Mouse (Mus musculus): Measurements from ENCODE around the gene Snx8.
"Not testable (repeated sequence)": the region's sequence is repeated elsewhere in the genome, so short reads cannot be mapped to it uniquely, and the experiment has no call there.

Snx8 gene

GRCm38 (mm10) chr5:140384462-140384861 lies 4.6 kb downstream of the Snx8 start:
- no peak for DNase-seq (ENCODE audit: low read depth, low spot score)

GRCm38 (mm10) chr5:140383559-140383958 lies 5.5 kb downstream of the Snx8 start:
- DNase-seq (ENCODE audit: low read depth, low spot score): no peak

DNA sequence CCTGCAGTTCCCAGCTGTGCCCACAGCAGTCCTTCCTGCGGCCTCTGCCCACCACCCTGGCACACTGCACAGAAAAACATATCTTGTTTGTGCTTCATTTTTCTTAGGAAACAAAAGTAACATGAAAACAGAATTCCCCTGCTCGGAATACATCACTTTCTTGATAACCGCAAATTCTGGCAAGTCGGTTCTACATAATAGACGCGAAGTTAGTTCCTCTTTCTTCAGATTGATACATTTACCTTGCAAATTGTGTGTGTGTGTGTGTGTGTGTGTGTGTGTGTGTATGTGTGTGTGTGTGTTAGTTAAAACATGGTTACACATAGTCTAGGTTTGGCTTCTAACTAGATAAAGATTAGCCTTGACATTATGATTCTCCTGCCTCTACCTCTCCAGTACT lies 6.4 kb downstream of the Snx8 start:
- no peak for DNase-seq (ENCODE audit: low read depth, low spot score)

GRCm38 (mm10) chr5:140381156-140381555 lies 7.9 kb downstream of the Snx8 start:
- no peak for DNase-seq (ENCODE audit: low read depth, low spot score)

GRCm38 (mm10) chr5:140379299-140379698 lies 9.8 kb downstream of the Snx8 start:
- no peak for DNase-seq (ENCODE audit: low read depth, low spot score)

DNA sequence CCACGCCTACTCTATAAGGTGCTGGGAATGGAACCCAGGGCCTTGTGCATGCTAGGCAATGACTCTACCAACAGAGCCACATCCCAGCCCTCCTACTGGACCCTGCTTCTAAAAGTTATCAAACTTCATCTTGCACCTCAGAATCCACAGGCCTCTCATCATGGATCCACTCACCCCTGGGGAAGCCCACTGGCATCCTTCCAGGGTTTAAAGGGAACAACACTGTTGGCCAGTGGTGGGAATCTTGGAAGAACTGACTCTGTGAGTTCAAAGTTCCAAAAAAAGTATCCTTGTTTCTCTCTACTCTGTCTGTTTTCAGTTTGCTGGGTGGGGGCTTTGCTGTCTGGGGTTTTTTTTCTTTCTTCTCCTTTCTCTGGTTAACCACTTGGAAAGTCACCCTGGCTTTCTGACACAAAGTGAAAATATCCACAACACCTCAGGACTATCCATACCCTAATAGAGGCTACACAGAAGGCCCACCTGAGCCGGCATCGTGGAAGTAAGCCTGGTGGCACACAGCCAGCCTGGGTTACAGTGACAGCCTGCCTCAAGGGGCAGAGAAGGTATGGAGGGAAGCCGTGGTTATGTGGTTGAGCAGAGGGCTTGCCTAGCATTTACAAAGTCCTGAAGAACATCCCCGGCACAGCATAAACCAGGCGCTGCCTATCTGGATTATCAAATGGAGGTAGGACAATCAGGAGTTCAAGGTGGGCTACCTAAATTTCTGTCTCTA lies 10.8 kb downstream of the Snx8 start:
- no peak for DNase-seq (ENCODE audit: low read depth, low spot score)

- DNase-seq (ENCODE audit: low read depth, low spot score): no peak
Measured at GRCm38 (mm10) chr5:140375249-140375829, 13.7 kb downstream of the Snx8 start.

DNA sequence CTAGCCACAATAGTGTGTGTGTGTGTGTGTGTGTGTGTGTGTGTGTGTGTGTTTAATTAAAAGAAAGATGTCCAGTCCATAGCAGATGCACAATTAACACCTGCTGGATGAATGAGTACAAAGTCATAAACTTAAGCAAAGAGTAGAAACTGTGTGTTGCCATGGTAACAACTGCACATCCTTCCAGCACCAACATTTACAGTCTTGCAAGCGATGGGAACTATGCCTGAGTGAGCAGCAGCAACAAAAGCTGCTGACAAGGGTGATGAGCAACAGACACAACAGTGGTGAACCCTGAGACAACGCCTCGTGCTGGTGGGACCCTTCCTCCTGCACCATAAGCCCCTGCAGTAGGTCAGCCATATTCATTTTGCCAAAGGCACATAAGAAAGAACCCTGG lies 14.8 kb downstream of the Snx8 start:
- no peak for DNase-seq (ENCODE audit: low read depth, low spot score)

GRCm38 (mm10) chr5:140373711-140374110 lies 15.4 kb downstream of the Snx8 start:
- no peak for DNase-seq (ENCODE audit: low read depth, low spot score)

DNA sequence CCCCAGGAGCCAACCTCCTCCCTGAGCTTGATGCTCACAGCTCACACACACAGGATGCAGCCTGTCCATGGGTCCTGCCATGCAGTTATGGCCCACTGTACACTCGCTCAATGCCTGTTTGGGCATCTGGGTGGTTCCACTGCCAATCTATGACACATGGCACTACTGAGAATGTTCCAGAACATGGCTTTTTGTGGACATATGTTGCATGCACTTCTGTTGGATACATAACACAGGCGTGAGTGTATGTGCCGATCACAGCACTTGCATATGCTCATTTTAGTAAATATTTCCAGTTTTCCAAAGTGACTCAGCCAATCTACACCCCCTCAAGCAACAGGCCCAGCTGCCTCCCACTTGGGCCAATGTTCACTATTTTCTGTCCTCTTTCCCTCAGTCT lies 17.4 kb downstream of the Snx8 start:
- DNase-seq (ENCODE audit: low read depth, low spot score): no peak

GRCm38 (mm10) chr5:140370446-140371254 lies 18.4 kb downstream of the Snx8 start:
- DNase-seq (ENCODE audit: low read depth, low spot score): no peak

DNA sequence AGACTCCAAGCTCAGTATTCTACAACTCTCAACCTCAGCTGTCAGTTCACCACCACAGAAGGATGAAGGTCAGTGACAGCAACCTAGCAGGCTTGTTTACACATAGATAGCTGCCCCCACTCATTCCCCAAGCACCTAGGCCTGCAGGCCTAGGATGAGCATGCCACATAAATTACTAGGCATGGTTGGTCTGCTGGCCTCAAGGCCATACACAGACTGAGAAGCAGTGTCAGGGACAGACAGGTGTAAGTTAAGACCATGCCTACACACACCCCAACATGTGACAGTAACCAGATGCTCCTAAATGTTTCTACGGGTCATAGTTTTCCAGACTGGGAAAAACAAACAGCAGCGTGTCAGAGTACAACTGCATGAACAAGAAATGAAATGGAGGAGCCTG lies 19.6 kb downstream of the Snx8 start:
- DNase-seq (ENCODE audit: low read depth, low spot score): no peak

DNA sequence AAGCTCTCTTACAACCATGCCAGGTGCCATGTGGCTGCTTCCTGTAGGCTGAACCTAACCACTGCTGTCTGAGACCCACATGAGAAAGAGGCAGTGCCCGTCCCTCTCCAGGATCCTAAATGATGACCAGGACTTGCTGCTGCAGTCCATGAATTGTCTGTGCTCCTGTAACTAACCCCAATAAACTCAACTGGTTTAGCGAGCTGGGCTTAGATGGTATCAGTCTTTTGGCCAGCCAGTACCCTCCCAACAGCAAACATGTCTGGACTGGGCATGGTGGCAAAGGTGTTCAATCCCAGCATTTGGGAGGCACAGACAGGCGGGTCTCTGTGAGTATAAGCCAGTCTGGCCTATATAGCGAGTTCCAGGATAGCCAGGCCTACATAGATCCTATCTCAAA lies 20.1 kb downstream of the Snx8 start:
- no peak for DNase-seq (ENCODE audit: low read depth, low spot score)

DNA sequence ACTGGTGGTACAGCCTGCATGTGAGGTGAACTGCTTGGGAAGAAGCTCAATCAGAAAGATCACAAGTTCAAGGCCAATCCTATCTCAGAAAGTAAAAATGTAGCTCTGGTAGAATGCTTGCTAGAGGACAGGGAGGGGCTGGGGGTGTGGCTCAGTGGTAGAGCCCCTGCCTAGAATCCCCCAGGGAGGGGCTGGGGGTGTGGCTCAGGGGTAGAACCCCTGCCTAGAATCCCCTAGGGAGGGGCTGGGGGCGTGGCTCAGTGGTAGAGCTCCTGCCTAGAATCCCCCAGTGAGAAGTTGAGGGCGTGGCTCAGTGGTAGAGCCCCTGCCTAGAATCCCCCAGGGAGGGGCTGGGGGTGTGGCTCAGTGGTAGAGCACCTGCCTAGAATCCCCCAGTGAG lies 20.9 kb downstream of the Snx8 start:
- DNase-seq (ENCODE audit: low read depth, low spot score): not testable (repeated sequence)

GRCm38 (mm10) chr5:140364415-140364814 lies 24.6 kb downstream of the Snx8 start:
- DNase-seq (ENCODE audit: low read depth, low spot score): no peak

GRCm38 (mm10) chr5:140359930-140360674 lies 29.0 kb downstream of the Snx8 start:
- no peak for DNase-seq (ENCODE audit: low read depth, low spot score)

DNA sequence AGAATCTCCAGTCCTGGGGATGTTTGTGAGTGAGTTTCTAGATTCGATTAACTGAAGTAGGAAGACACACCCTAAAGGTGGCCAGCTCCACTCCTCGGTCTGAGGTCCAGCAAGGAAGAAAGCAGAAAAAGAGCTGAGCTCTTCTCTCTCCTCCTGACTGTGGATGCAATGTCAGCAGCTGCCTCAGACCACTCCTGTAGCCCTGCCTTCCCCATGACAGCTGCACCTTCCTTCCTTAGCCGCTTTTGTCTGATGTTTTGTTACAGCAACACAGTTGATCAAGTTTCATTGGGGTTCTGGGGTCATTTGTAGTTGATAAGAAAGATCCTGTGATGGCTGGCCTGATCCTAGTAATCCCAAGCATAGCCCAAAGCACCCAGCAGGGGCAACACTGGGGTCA lies 31.6 kb downstream of the Snx8 start:
- no peak for DNase-seq (ENCODE audit: low read depth, low spot score)

DNA sequence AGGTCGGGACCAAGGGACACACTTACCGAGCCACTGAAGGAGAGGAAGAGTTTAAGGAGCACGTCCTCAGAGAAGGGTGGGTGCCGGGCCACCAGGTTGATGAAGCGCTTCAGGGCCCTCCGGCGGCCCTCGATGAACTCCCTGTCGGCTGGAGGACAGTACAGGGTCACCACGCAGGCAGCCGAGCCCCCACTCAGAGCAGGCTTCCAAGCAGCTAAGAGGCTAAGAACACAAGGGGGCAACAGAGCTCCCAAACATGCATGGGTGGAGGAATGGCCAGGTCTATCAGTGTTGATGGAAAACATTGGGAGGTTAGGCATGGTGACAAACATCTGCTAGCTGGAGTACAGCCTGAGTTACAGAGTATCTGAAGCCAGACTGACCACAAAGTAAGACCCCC lies 33.1 kb downstream of the Snx8 start:
- no peak for DNase-seq (ENCODE audit: low read depth, low spot score)

- DNase-seq (ENCODE audit: low read depth, low spot score): no peak
Measured at GRCm38 (mm10) chr5:140352352-140352751, 36.7 kb downstream of the Snx8 start.

GRCm38 (mm10) chr5:140350731-140351497 lies 38.1 kb downstream of the Snx8 start:
- no peak for DNase-seq (ENCODE audit: low read depth, low spot score)

GRCm38 (mm10) chr5:140349882-140350281 lies 39.2 kb downstream of the Snx8 start:
- DNase-seq (ENCODE audit: low read depth, low spot score): no peak

Data from retina, adult 2 months (tissue).